Mouse (Mus musculus): ENCODE data around the gene Hoxa3. TPM values are rescaled to one million over a fixed set of nuclear protein-coding genes. Genes with fewer than 3 reads are reported as not detected.
A peak's percentile ranks its signal among the peaks of the same experiment; 100 is the strongest.

The Hoxa3 gene
- polyA plus RNA-seq, 1 experiment from 2014 or later: 7.0 TPM

- H3K4me3 ChIP-seq: peak overlapping the region; percentile 65
- H3K9me3 ChIP-seq (replicated peaks): no peaks in the 10 kb centered on the region
- peaks cover 13% of the 10 kb centered on the region for H3K36me3 ChIP-seq
- DNase-seq (ENCODE audit: low spot score): peak; percentile 76
- H3K4me1 ChIP-seq: peaks cover 100% of the 10 kb centered on the region
- peaks cover 85% of the 10 kb centered on the region for H3K27me3 ChIP-seq (ENCODE audit: low read depth, poor library complexity, severe bottlenecking)
- 1% methylated on average over 40 of the region's 41 CpGs for WGBS
- peak overlapping the region; percentile 90 for H3K27ac ChIP-seq
Observed at GRCm38 (mm10) chr6:52174968-52175751, 38.0 kb downstream of the Hoxa3 start.

- Histone ChIP-seq H3K9me3 (replicated peaks) (no peaks in the 10 kb centered on the region), H3K4me1 (peaks cover 98% of the 10 kb centered on the region), H3K27ac (peak overlapping the region; percentile 81; the same call in 1 of the 2 replicates), H3K4me3 (peak overlapping the region; percentile 47; the same call in 1 of the 2 replicates), H3K27me3 (ENCODE audit: low read depth, poor library complexity, severe bottlenecking) (peaks cover 77% of the 10 kb centered on the region), H3K36me3 (peaks cover 20% of the 10 kb centered on the region)
- DNase-seq (ENCODE audit: low spot score): peak; percentile 39
- 0% methylated on average over 4 of the region's 4 CpGs for WGBS
Observed at GRCm38 (mm10) chr6:52173648-52174047, 39.5 kb downstream of the Hoxa3 start.

- peak; percentile 97 for DNase-seq (ENCODE audit: low spot score)
- Histone ChIP-seq H3K4me3 (peak overlapping the region; percentile 47), H3K27me3 (ENCODE audit: low read depth, poor library complexity, severe bottlenecking) (peaks cover 77% of the 10 kb centered on the region), H3K4me1 (peaks cover 98% of the 10 kb centered on the region), H3K27ac (peak overlapping the region; percentile 81), H3K9me3 (replicated peaks) (no peaks in the 10 kb centered on the region), H3K36me3 (peaks cover 21% of the 10 kb centered on the region)
- WGBS: under 1% methylated on average over 35 of the region's 35 CpGs
Observed at GRCm38 (mm10) chr6:52172501-52172900, 40.6 kb downstream of the Hoxa3 start.

GRCm38 (mm10) chr6:52171938-52172337, 41.2 kb downstream of the Hoxa3 start:
- DNase-seq (ENCODE audit: low spot score): peak; percentile 40
- Histone ChIP-seq H3K4me3 (peak overlapping the region; percentile 47), H3K36me3 (peaks cover 21% of the 10 kb centered on the region), H3K9me3 (replicated peaks) (no peaks in the 10 kb centered on the region), H3K27me3 (ENCODE audit: low read depth, poor library complexity, severe bottlenecking) (peaks cover 77% of the 10 kb centered on the region), H3K27ac (peak overlapping the region; percentile 81), H3K4me1 (peaks cover 98% of the 10 kb centered on the region)
- WGBS: 13% methylated on average over 7 of the region's 7 CpGs

- Histone ChIP-seq H3K4me1 (peaks cover 98% of the 10 kb centered on the region), H3K4me3 (peak overlapping the region; percentile 47), H3K27me3 (ENCODE audit: low read depth, poor library complexity, severe bottlenecking) (peaks cover 79% of the 10 kb centered on the region), H3K9me3 (replicated peaks) (no peaks in the 10 kb centered on the region), H3K27ac (peak overlapping the region; percentile 81), H3K36me3 (peaks cover 21% of the 10 kb centered on the region)
- WGBS: 3% methylated on average over 4 of the region's 4 CpGs
- peak; percentile 82 for DNase-seq (ENCODE audit: low spot score)
Observed at GRCm38 (mm10) chr6:52171331-52171730, 41.8 kb downstream of the Hoxa3 start.

- H3K9me3 ChIP-seq (replicated peaks): no peaks in the 10 kb centered on the region
- H3K36me3 ChIP-seq: peaks cover 21% of the 10 kb centered on the region
- H3K27ac ChIP-seq: peak overlapping the region; percentile 81
- WGBS: 18% methylated on average over 5 of the region's 5 CpGs
- peak overlapping the region; percentile 47 for H3K4me3 ChIP-seq
- no peak for DNase-seq (ENCODE audit: low spot score)
- H3K4me1 ChIP-seq: peaks cover 98% of the 10 kb centered on the region
- peaks cover 80% of the 10 kb centered on the region for H3K27me3 ChIP-seq (ENCODE audit: low read depth, poor library complexity, severe bottlenecking)
Observed at GRCm38 (mm10) chr6:52170898-52171223, 42.3 kb downstream of the Hoxa3 start.

GRCm38 (mm10) chr6:52170166-52170897, 42.8 kb downstream of the Hoxa3 start:
- H3K27ac ChIP-seq: peak overlapping the region; percentile 81
- peak overlapping the region; percentile 47 for H3K4me3 ChIP-seq
- DNase-seq (ENCODE audit: low spot score): peak; percentile 70

GRCm38 (mm10) chr6:52169499-52170165, 43.5 kb downstream of the Hoxa3 start:
- peaks cover 98% of the 10 kb centered on the region for H3K4me1 ChIP-seq

More at GRCm38 (mm10) chr6:52170166-52170897, 42.8 kb downstream of the Hoxa3 start:
- Histone ChIP-seq H3K36me3 (peaks cover 21% of the 10 kb centered on the region), H3K9me3 (replicated peaks) (no peaks in the 10 kb centered on the region), H3K27me3 (ENCODE audit: low read depth, poor library complexity, severe bottlenecking) (peaks cover 75% of the 10 kb centered on the region), H3K4me1 (peaks cover 98% of the 10 kb centered on the region)
- WGBS: 4% methylated on average over 40 of the region's 40 CpGs

GRCm38 (mm10) chr6:52168191-52169055, 44.7 kb downstream of the Hoxa3 start:
- Histone ChIP-seq H3K27ac (peak overlapping the region; percentile 86), H3K27me3 (ENCODE audit: low read depth, poor library complexity, severe bottlenecking) (peaks cover 71% of the 10 kb centered on the region), H3K36me3 (peaks cover 21% of the 10 kb centered on the region), H3K4me1 (peaks cover 98% of the 10 kb centered on the region), H3K9me3 (replicated peaks) (no peaks in the 10 kb centered on the region), H3K4me3 (peak overlapping the region; percentile 41)
- 3% methylated on average over 42 of the region's 42 CpGs for WGBS
- peak; percentile 71 for DNase-seq (ENCODE audit: low spot score)

More at GRCm38 (mm10) chr6:52169499-52170165, 43.5 kb downstream of the Hoxa3 start:
- 18% methylated on average over 16 of the region's 16 CpGs for WGBS
- H3K4me3 ChIP-seq: peak overlapping the region; percentile 47
- H3K36me3 ChIP-seq: peaks cover 21% of the 10 kb centered on the region
- H3K27me3 ChIP-seq (ENCODE audit: low read depth, poor library complexity, severe bottlenecking): peaks cover 72% of the 10 kb centered on the region
- H3K9me3 ChIP-seq (replicated peaks): no peaks in the 10 kb centered on the region
- peak overlapping the region; percentile 81 for H3K27ac ChIP-seq
- DNase-seq (ENCODE audit: low spot score): no peak

GRCm38 (mm10) chr6:52167736-52168161, 45.4 kb downstream of the Hoxa3 start:
- Histone ChIP-seq H3K27ac (peak overlapping the region; percentile 86), H3K4me3 (peak overlapping the region; percentile 41)
- 9% methylated on average over 14 of the region's 14 CpGs for WGBS

GRCm38 (mm10) chr6:52167176-52167575, 46.0 kb downstream of the Hoxa3 start:
- H3K36me3 ChIP-seq: peaks cover 19% of the 10 kb centered on the region
- DNase-seq (ENCODE audit: low spot score): no peak
- H3K4me3 ChIP-seq: peak overlapping the region; percentile 41
- H3K9me3 ChIP-seq (replicated peaks): no peaks in the 10 kb centered on the region
- H3K27me3 ChIP-seq (ENCODE audit: low read depth, poor library complexity, severe bottlenecking): peaks cover 65% of the 10 kb centered on the region
- WGBS: 28% methylated on average over 1 of the region's 1 CpGs
- H3K27ac ChIP-seq: peak overlapping the region; percentile 86
- peaks cover 96% of the 10 kb centered on the region for H3K4me1 ChIP-seq

More at GRCm38 (mm10) chr6:52167736-52168161, 45.4 kb downstream of the Hoxa3 start:
- H3K9me3 ChIP-seq (replicated peaks): no peaks in the 10 kb centered on the region
- peaks cover 66% of the 10 kb centered on the region for H3K27me3 ChIP-seq (ENCODE audit: low read depth, poor library complexity, severe bottlenecking)
- DNase-seq (ENCODE audit: low spot score): peak; percentile 47
- H3K4me1 ChIP-seq: peaks cover 98% of the 10 kb centered on the region
- peaks cover 21% of the 10 kb centered on the region for H3K36me3 ChIP-seq

Measured in limb, embryonic 10.5 days (tissue).